Mouse (Mus musculus) olfactory bulb, adult 2 months (tissue): ENCODE measurements around the gene Itpa. TPM values are rescaled to one million over a fixed set of nuclear protein-coding genes. Genes with fewer than 3 reads are reported as not detected.
"Not testable (repeated sequence)": the region's sequence is repeated elsewhere in the genome, so short reads cannot be mapped to it uniquely, and the experiment has no call there.

ENCODE experiments used
- H3K27ac ChIP-seq: fragments of 200-500 bp; 2 replicates; pipeline ENCODE4 v1.5.1; 2012; ENCODE audit warnings: low read depth, low read length; ENCODE audit not compliant: insufficient read depth
- H3K4me1 ChIP-seq: fragments of 200-500 bp; 2 replicates; pipeline ENCODE4 v1.6.1; 2012; ENCODE audit warnings: low read length; ENCODE audit not compliant: control insufficient read depth, insufficient read depth
- H3K4me3 ChIP-seq: fragments of 200-500 bp; 2 replicates; pipeline ENCODE4 v1.5.1; 2012; ENCODE audit warnings: mild to moderate bottlenecking, low read depth, low read length, moderate library complexity; ENCODE audit not compliant: insufficient read depth
- CTCF ChIP-seq: fragments of 200-500 bp; IDR thresholded peaks from 2 replicates; pipeline ENCODE4 v1.5.1; 2012; ENCODE audit warnings: low read depth, mild to moderate bottlenecking, low read length, moderate library complexity; ENCODE audit not compliant: insufficient read depth
- POLR2A ChIP-seq: fragments of 200-500 bp; IDR thresholded peaks from 2 replicates; pipeline ENCODE4 v1.6.1; 2012; ENCODE audit warnings: mild to moderate bottlenecking, low read depth, low read length, moderate library complexity; ENCODE audit not compliant: insufficient read depth
- WGBS: fragments of 180-500 bp; shearing (Covaris S2); methylation state at CpG from one replicate; pipeline ENCODE4 v1.1.7; 2018; 5-methylcytosine and 5-hydroxymethylcytosine counted together
- polyA plus RNA-seq: library from polyadenylated mRNA; stranded (reverse); fragments of >200 nt; gene quantifications from 2 replicates; pipeline ENCODE4 v1.2.4, GENCODE M21; 2012; ENCODE audit warnings: low replicate concordance; ENCODE audit not compliant: missing spikeins, insufficient read depth, insufficient read length

The Itpa gene
- polyA plus RNA-seq, 1 experiment = not detected

DNA sequence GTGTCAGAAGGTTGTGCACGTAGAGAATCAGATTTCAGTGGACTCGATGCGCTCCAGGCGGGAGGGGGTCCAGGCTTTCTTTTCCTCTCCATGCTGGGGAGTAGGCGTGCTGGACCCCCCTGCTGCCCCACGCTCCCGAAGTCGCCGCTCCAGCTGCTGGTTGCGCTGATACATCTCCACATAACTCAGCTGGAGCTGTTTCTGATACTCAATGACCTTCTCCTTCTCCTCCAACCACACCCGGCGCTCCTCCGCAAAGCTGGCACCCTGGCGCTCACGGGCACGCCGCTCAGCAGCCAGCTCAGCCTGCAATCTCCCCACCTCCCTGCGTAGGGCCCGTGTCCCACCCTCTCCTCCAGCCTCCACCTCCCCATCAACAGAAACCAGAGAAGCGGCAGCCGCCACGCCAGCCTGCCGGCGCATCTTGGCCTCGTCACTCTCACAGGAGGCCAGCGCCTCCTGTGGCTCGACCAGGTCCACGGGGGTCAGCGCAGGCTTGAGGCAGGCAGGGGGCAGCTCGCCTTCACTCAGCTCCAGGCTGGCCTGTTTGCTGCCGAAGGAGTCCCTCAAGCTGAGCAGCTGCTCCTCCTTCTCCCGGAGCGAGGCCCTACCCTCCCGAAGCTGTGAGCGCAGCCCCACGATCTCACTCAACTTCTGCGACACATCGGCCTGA lies 32.5 kb upstream of the Itpa start:
- peak overlapping the region; percentile 45 for H3K4me3 ChIP-seq
- 31% methylated on average over 38 of the region's 38 CpGs for WGBS
- TF ChIP-seq CTCF = no peak
- TF ChIP-seq POLR2A = no peak
- 0 out of 2 replicates have a peak overlapping the region, but pooled peaks have one; percentile 13 for H3K27ac ChIP-seq
- H3K4me1 ChIP-seq = peaks cover 30% of the 10 kb centered on the region

DNA sequence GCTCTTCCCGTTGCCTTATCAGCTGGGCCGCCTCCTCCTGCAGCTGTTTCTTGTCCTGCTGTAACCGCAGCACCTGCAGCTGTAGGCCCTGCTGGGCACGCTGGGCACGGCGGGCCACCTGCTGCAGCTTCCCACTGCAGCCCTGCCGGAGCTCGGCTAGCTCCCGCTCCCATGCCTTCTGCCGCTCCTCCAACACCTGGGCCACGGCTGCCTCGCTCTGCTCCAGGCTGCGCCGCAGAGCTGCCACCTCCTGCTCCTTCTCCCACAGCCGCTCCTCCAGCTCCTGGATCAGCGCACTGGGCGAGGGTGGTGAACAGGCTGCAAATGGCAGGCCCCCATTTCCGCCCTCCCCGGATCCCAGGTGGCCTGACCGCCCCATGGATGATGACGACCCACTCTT lies 31.6 kb upstream of the Itpa start:
- Histone ChIP-seq H3K4me3 (no peak overlapping the region), H3K27ac (no peak overlapping the region), H3K4me1 (peaks cover 30% of the 10 kb centered on the region)
- WGBS = 73% methylated on average over 21 of the region's 21 CpGs
- TF ChIP-seq CTCF (no peak), POLR2A (no peak)

- TF ChIP-seq CTCF (no peak), POLR2A (no peak)
- WGBS = 56% methylated on average over 16 of the region's 16 CpGs
- no peak overlapping the region for H3K4me3 ChIP-seq
- no peak overlapping the region for H3K27ac ChIP-seq
- peaks cover 35% of the 10 kb centered on the region for H3K4me1 ChIP-seq
Observed at GRCm38 (mm10) chr2:130638101-130638611, 29.3 kb upstream of the Itpa start.

- no peak overlapping the region for H3K27ac ChIP-seq
- no peak for TF ChIP-seq POLR2A
- TF ChIP-seq CTCF = no peak
- no peak overlapping the region for H3K4me3 ChIP-seq
- WGBS = 87% methylated on average over 6 of the region's 6 CpGs
- H3K4me1 ChIP-seq = peaks cover 29% of the 10 kb centered on the region
Observed at GRCm38 (mm10) chr2:130639276-130639675, 28.1 kb upstream of the Itpa start.

- H3K27ac ChIP-seq = no peak overlapping the region
- TF ChIP-seq CTCF (no peak), POLR2A (no peak)
- 55% methylated on average over 6 of the region's 6 CpGs for WGBS
- H3K4me1 ChIP-seq = peaks cover 10% of the 10 kb centered on the region
- H3K4me3 ChIP-seq = peak overlapping the region; percentile 87
Observed at GRCm38 (mm10) chr2:130641351-130642025, 25.9 kb upstream of the Itpa start.

DNA sequence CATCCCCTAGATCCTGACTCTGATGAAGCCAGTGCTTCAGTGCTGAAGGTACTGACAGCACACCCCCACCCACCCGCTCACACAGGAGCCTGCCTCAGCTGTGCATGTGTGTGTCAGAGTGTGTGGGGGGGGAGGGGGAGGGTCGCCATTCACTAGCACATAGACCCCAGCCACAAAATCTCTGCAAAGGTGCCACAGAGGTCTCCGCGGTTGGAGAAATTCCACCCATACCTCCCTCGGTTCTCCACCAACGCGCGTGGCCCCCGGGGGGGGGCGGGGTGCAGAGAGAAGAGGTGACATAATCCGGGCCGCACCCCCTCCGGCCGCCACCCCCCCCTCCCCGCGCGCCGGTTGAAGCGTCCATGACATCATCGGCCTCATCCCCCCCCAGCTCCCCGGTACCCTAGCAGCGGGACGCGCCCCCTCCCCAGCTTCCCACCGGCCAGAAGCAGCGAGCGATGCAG lies 25.2 kb upstream of the Itpa start:
- H3K4me1 ChIP-seq = peaks cover 10% of the 10 kb centered on the region
- WGBS = 0% methylated on average over 27 of the region's 27 CpGs
- TF ChIP-seq CTCF = no peak
- no peak for TF ChIP-seq POLR2A
- 0 out of 2 replicates have a peak overlapping the region, but pooled peaks have one; percentile 4 for H3K27ac ChIP-seq
- peak overlapping the region; percentile 87 for H3K4me3 ChIP-seq

DNA sequence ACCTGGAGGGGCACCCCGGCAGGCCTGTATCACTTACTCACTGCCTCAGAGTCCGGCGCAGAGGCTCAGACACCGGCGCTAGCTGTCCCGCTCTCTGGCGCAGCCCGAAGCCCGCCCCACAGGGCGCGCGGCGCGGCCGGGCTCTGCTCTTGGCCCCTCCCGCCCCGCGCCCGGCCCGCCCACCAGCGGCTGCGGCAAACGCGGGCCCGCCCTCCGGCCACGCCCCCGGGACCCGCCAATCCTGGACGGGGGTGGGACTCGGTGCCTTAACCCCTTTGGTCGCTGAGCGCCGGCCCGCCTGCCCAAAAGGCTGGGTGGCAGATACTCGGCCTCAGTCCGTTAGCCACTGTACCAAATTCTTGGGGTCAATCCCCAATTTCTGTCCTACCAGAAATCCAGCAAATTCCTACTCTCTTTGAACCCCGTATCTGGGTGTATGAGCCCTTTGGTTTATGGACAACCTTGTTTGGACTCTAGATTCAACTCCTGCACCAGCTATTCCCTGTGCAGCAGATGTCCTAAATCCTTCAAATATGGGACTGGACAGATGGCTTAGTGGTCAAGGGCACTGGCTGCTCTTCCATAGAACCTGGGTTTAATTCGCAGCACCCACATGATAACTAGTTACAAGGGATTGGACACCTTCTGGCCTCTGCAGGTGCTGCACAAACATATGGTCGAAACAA lies 24.6 kb upstream of the Itpa start, which contains the start of gene Lzts3:
Gene Lzts3, minus strand, starts transcription at position 120 of the 686 bp plus-strand sequence.
- peaks cover 9% of the 10 kb centered on the region for H3K4me1 ChIP-seq
- H3K4me3 ChIP-seq = peak within 1 kb of the TSS; percentile 87
- TF ChIP-seq POLR2A (peak; percentile 76), CTCF (no peak)
- H3K27ac ChIP-seq = 0 out of 2 replicates have a peak within 1 kb of the TSS, but pooled peaks have one; percentile 13
- WGBS = 3% methylated on average over 40 of the region's 40 CpGs

DNA sequence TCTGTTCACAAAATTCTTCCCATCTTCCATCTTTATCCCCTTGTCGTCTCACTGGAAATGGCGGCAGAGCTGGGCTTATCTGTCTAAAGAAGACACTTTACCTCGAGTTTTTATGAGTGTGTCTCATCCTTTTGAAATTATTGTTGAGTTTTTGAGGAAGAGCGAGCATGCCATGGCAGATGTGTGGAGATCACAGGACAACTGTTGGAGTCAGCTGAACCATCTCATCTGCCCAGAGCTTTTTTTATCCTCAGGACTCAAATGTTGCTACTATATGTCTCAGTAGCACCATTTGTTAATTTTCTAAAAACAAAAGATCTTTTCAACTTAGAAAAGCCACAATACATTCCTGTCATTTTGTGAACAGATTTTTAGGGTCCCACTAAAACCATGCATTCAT lies 22.2 kb upstream of the Itpa start:
- peaks cover 5% of the 10 kb centered on the region for H3K4me1 ChIP-seq
- no peak overlapping the region for H3K4me3 ChIP-seq
- WGBS = 81% methylated on average over 4 of the region's 4 CpGs
- no peak overlapping the region for H3K27ac ChIP-seq
- TF ChIP-seq POLR2A (no peak), CTCF (no peak)

GRCm38 (mm10) chr2:130649028-130649427 lies 18.4 kb upstream of the Itpa start:
- not testable (repeated sequence) for H3K4me1 ChIP-seq, H3K27ac ChIP-seq, H3K4me3 ChIP-seq
- WGBS = 85% methylated on average over 6 of the region's 6 CpGs
